Mouse (Mus musculus): ENCODE measurements around the gene Hoxb8.

GRCm38 (mm10) chr11:96314671-96315343 lies 33.1 kb downstream of the Hoxb8 start:
- TF ChIP-seq CTCF (conservative IDR thresholded peaks at IDR 0.05; ENCODE audit: low read length) (no peak), POU5F1 (IDR thresholded peaks at IDR 0.05; ENCODE audit: borderline replicate concordance, low read length) (no peak)
